10 mouse cellular contexts compared by ENCODE assay signal in genomic region chr2:17669953-17670352, GRCm38 (mm10).
DNase-seq lines count a peak whose midpoint lies in the region; ATAC-seq and TF ChIP-seq lines count a peak whose summit lies in the region.
"Had no signal": no experiment of that assay in that cellular context is flagged by ENCODE, and none has a peak within 500 bp of the region (broad histone marks: within the 10 kb centered on the region; RNA-seq: fewer than 3 reads in every experiment).

No protein-coding gene starts in this region.

- peak overlapping the region; percentile 46 for H3K9ac ChIP-seq in forebrain, postnatal 0 days
- peak overlapping the region; percentile 11; the same call in 1 of the 2 replicates for H3K9ac ChIP-seq in midbrain, embryonic 12.5 days (replicated peaks)
- no peak overlapping the region for H3K9ac ChIP-seq in stomach, postnatal 0 days (ENCODE audit: low read length)
- H3K9ac ChIP-seq: limb, embryonic 13.5 days had no signal

- no peaks in the 10 kb centered on the region for H3K27me3 ChIP-seq in forebrain, postnatal 0 days (ENCODE audit: insufficient read depth, low read length)
- H3K27me3 ChIP-seq in midbrain, embryonic 12.5 days, result peaks cover 22% of the 10 kb centered on the region
- H3K27me3 ChIP-seq in stomach, postnatal 0 days (ENCODE audit: control insufficient read depth, insufficient read depth, low read length), result no peaks in the 10 kb centered on the region
- H3K27me3 ChIP-seq: limb, embryonic 13.5 days had no signal

- DNase-seq in layer of hippocampus, adult 2 months (ENCODE audit: low spot score in 2 of 2), result peak in 1 of 2 experiments; percentile 23
- no peak for DNase-seq in layer of hippocampus, postnatal 14 days (ENCODE audit: low spot score in 2 of 2)
- DNase-seq in forebrain, postnatal 0 days, result peak; percentile 76
- peak; percentile 35 for DNase-seq in right cerebral cortex, postnatal 25 days
- no peak for DNase-seq in cerebellum, adult 9-11 months
- DNase-seq in ovary, adult 18-20 months (ENCODE audit: low spot score), result no peak
- DNase-seq in stomach, postnatal 0 days (ENCODE audit: low spot score), result no peak
- DNase-seq: cerebellum, postnatal 36 days had no signal

- peak overlapping the region; percentile 77 for H3K27ac ChIP-seq in layer of hippocampus, adult 2 months
- peak overlapping the region; percentile 83 for H3K27ac ChIP-seq in forebrain, postnatal 0 days (ENCODE audit: low read depth, low read length)
- H3K27ac ChIP-seq in midbrain, embryonic 12.5 days (replicated peaks), result peak overlapping the region; percentile 78
- no peak overlapping the region for H3K27ac ChIP-seq in stomach, postnatal 0 days (replicated peaks)
- H3K27ac ChIP-seq: limb, embryonic 13.5 days had no signal

- WGBS in forebrain, postnatal 0 days, result 9% methylated on average over 10 of the region's 10 CpGs
- 5% methylated on average over 10 of the region's 10 CpGs for WGBS in midbrain, embryonic 12.5 days
- WGBS in stomach, postnatal 0 days, result 54% methylated on average over 10 of the region's 10 CpGs

- peak overlapping the region; percentile 24; the same call in 1 of the 2 replicates for H3K4me3 ChIP-seq in layer of hippocampus, adult 2 months
- peak overlapping the region; percentile 13 for H3K4me3 ChIP-seq in forebrain, postnatal 0 days (ENCODE audit: low read depth, low read length)
- H3K4me3 ChIP-seq in midbrain, embryonic 12.5 days, result peak overlapping the region; percentile 24
- H3K4me3 ChIP-seq in stomach, postnatal 0 days (ENCODE audit: low read depth, low read length), result no peak overlapping the region
- H3K4me3 ChIP-seq: limb, embryonic 13.5 days had no signal

- no peak for TF ChIP-seq CTCF in layer of hippocampus, adult 2 months (conservative IDR thresholded peaks at IDR 0.05)
- no peak for TF ChIP-seq CTCF in forebrain, postnatal 0 days (IDR thresholded peaks at IDR 0.05; ENCODE audit: low read depth)
- TF ChIP-seq CTCF in stomach, postnatal 0 days (IDR thresholded peaks at IDR 0.05; ENCODE audit: low read depth), result no peak

- TF ChIP-seq EP300 in stomach, postnatal 0 days (optimal IDR thresholded peaks at IDR 0.05), result no peak

- H3K36me3 ChIP-seq in forebrain, postnatal 0 days (ENCODE audit: insufficient read depth), result no peaks in the 10 kb centered on the region
- no peaks in the 10 kb centered on the region for H3K36me3 ChIP-seq in midbrain, embryonic 12.5 days
- no peaks in the 10 kb centered on the region for H3K36me3 ChIP-seq in stomach, postnatal 0 days (ENCODE audit: control insufficient read depth, insufficient read depth, low read length)
- H3K36me3 ChIP-seq: limb, embryonic 13.5 days had no signal

- no peaks in the 10 kb centered on the region for H3K9me3 ChIP-seq in forebrain, postnatal 0 days (ENCODE audit: low read length)
- no peaks in the 10 kb centered on the region for H3K9me3 ChIP-seq in midbrain, embryonic 12.5 days
- no peaks in the 10 kb centered on the region for H3K9me3 ChIP-seq in stomach, postnatal 0 days (ENCODE audit: control insufficient read depth, low read length)
- H3K9me3 ChIP-seq: limb, embryonic 13.5 days had no signal

- ATAC-seq in forebrain, postnatal 0 days, result peak; percentile 90
- peak; percentile 83 for ATAC-seq in midbrain, embryonic 12.5 days (ENCODE audit: low FRiP score, low read depth)
- ATAC-seq in stomach, postnatal 0 days (ENCODE audit: low FRiP score, low TSS enrichment), result no peak

- peaks cover 12% of the 10 kb centered on the region; the same call in 1 of the 2 replicates for H3K4me1 ChIP-seq in forebrain, postnatal 0 days (ENCODE audit: insufficient read depth)
- H3K4me1 ChIP-seq in midbrain, embryonic 12.5 days, result peaks cover 20% of the 10 kb centered on the region
- no peaks in the 10 kb centered on the region for H3K4me1 ChIP-seq in stomach, postnatal 0 days (replicated peaks; ENCODE audit: control insufficient read depth, insufficient read depth)
- H3K4me1 ChIP-seq: limb, embryonic 13.5 days had no signal

- H3K4me2 ChIP-seq in forebrain, postnatal 0 days (ENCODE audit: low read depth), result peak overlapping the region; percentile 37
- H3K4me2 ChIP-seq in midbrain, embryonic 12.5 days (replicated peaks), result peak overlapping the region; percentile 50
- H3K4me2 ChIP-seq in stomach, postnatal 0 days (replicated peaks; ENCODE audit: low read depth), result no peak overlapping the region
- H3K4me2 ChIP-seq: limb, embryonic 13.5 days had no signal

Comparison
In these comparisons a context has a peak if more than half of its experiments do, and no peak if none do; other contexts are left out.
1. DNase-seq: peak in forebrain, postnatal 0 days (single experiment) and right cerebral cortex, postnatal 25 days (single experiment); none in layer of hippocampus, postnatal 14 days (0 of 2), cerebellum, adult 9-11 months (single experiment), ovary, adult 18-20 months (single experiment) and stomach, postnatal 0 days (single experiment).